Mouse (Mus musculus): ENCODE measurements around the gene Slc52a3. TPM values are rescaled to one million over a fixed set of nuclear protein-coding genes. Genes with fewer than 3 reads are reported as not detected.

The Slc52a3 gene
- polyA plus RNA-seq, 1 experiment: 1.4 TPM

GRCm38 (mm10) chr2:152029252-152030082 is 33.2 kb downstream of the Slc52a3 start:
- DNase-seq (ENCODE audit: low read depth): peak; percentile 98

DNA sequence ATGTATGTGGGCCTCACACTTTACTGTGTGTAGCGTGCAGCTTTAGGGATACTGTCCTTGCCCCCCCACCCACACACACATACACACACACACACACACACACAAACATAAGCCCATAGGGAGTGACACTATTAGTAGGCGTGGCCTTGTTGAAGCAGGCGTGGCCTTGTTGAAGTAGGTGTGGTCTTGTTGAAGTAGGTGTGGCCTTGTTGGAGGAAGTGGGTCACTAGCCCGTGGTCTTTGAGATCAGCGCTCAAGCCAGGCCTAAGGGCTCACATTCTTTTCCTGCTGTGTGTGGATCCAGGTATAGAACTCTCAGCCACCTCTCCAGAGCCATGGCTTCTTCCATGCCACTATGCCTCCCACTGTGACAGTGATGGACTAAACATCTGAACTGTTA is 34.7 kb downstream of the Slc52a3 start:
- no peak for DNase-seq (ENCODE audit: low read depth)
- no peak for TF ChIP-seq POLR2A (IDR thresholded peaks at IDR 0.05; ENCODE audit: borderline replicate concordance, extremely low read depth, insufficient read depth, insufficient read length, poor library complexity, severe bottlenecking)
- TF ChIP-seq CTCF (IDR thresholded peaks at IDR 0.05; ENCODE audit: borderline replicate concordance, extremely low read depth, insufficient read depth, insufficient read length): no peak

More at GRCm38 (mm10) chr2:152029252-152030082, 33.2 kb downstream of the Slc52a3 start:
- TF ChIP-seq POLR2A (IDR thresholded peaks at IDR 0.05; ENCODE audit: borderline replicate concordance, extremely low read depth, insufficient read depth, insufficient read length, poor library complexity, severe bottlenecking): peak; percentile 45; the same call in 1 of the 2 replicates
- TF ChIP-seq CTCF (IDR thresholded peaks at IDR 0.05; ENCODE audit: borderline replicate concordance, extremely low read depth, insufficient read depth, insufficient read length): peak; percentile 95

DNA sequence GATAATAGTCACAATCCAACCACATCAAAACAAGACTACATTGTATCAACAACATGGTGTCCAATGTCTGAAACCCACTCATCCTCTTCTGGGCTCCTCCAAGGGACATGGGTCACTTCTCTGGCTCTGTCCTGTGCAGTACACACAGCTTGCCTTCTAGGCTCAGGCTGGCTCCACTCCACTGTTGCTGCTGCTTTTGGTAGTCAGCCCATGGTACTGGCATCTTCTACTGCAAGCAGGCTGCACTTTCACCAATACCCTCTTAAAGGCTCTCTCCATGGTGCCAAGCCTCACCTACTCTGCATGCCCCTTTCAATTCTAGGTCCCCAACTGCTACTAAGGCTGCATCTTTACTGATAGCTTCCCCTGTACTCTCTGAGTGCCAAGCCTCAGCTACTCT is 43.8 kb downstream of the Slc52a3 start:
- DNase-seq (ENCODE audit: low read depth): no peak
- TF ChIP-seq POLR2A (IDR thresholded peaks at IDR 0.05; ENCODE audit: borderline replicate concordance, extremely low read depth, insufficient read depth, insufficient read length, poor library complexity, severe bottlenecking): no peak
- no peak for TF ChIP-seq CTCF (IDR thresholded peaks at IDR 0.05; ENCODE audit: borderline replicate concordance, extremely low read depth, insufficient read depth, insufficient read length)

DNA sequence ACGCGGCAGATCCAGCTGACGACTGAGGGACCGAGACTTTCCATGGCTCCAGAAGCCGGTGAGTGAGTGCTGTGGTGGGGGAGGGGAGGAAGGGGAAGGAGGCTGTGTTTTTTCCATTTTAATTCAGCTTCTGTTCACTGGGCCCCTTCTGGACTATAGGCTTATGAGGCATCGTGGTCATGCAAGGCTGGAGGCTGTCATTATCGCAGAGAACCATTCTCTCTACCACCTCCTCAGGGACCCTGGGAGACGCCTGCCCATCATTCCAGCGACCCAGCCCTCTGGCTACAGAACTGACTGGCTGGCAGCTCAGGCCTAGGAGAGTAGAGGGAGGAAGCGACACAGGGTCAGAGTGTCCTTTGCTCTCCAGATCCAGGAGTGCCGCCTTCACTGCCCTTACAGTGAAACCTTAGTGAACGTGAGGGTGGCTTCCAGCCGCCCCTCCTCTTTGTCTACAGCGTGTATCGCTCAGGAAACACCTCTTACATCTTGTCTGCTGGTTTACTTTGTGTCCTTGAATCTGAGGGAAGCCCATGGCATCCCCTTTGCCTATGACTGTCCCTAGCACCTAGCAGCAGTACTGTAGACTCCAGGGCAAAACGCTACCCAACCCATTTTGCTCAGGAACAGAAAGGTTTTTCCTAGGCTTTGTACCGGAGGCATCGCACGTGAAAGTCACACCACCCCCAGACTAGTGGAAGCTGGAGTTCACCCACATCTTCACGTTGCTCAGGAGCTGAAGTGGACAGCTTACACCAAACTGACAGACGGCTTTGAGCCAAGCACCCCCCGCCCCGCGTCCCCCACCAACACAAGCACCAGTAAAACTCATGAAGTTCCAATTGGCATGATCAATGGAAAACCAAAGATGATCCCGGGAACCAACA is 51.0 kb downstream of the Slc52a3 start:
- peak; percentile 83 for DNase-seq (ENCODE audit: low read depth)
- TF ChIP-seq CTCF (IDR thresholded peaks at IDR 0.05; ENCODE audit: borderline replicate concordance, extremely low read depth, insufficient read depth, insufficient read length) (no peak), POLR2A (IDR thresholded peaks at IDR 0.05; ENCODE audit: borderline replicate concordance, extremely low read depth, insufficient read depth, insufficient read length, poor library complexity, severe bottlenecking) (no peak)

DNA sequence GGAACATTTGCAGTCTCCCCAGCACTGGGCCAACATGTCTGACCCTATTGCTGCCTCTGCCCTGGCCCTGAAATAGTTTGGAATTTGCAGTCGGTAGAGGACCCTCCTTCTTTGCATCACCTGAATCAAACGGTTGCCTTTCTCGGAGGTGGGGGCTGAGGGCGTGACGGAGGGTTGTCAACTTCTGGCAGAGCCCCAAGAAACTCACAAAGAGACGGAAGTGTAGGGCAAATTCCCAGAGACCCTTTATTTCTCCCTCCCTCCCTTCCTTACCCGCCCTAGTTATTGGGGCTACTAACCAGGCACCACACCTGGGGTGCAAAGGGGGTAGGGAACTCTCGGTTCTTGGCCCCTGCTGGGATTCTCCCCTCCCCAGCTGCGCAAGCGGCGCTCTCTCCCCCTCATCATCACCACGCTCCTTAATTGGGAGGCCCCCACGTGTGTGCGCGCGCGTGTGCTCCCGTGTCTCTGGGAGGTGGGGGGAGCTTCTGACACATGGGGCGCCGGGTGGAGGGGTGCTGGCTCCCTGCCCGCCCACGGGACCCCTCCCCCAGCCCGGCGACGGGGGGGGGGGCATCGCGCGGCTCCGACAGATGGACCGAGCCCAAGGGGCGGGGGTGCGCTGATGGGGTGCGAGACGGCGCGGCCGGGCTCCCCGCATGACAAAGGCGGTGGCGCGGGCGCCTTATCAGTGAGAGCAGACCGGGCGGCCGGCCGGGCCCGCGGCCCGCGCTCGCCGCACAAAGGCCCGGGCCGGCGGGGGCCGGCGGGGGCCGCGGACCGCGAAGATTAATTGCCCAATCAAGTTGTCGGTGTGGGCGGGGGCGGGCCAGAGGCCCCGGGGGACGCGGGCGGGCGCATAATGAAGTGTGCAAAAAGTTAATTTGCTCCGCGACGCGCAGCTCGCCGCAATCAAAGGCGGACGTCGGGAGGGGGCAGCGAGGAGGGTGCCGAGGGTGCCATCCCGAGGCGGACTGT is 52.0 kb downstream of the Slc52a3 start:
- no peak for TF ChIP-seq POLR2A (IDR thresholded peaks at IDR 0.05; ENCODE audit: borderline replicate concordance, extremely low read depth, insufficient read depth, insufficient read length, poor library complexity, severe bottlenecking)
- TF ChIP-seq CTCF (IDR thresholded peaks at IDR 0.05; ENCODE audit: borderline replicate concordance, extremely low read depth, insufficient read depth, insufficient read length): no peak

DNA sequence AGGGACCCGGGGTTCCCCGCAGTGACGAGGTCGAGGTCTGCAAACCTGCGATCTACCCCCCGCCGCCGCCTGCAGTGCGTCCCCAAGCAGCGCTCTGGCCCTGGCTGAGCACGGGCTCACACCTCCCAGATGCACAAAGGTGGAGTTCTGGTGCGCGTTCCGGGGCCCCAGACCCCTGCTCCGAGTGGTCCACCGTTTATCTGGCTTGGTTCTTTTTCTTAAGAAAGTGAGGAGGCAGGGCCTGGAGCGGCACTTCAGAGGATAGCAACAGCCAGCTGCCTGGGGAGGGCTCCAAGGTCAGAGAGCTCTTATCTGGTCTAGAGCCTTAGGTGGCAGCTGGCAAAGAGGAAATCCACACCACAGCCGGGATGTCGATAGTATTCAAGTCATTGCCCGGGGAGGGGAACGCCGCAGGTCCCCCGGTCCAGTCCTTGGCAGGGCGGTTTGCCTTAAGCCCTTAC is 52.7 kb downstream of the Slc52a3 start:
- peak; percentile 72 for DNase-seq (ENCODE audit: low read depth)
- TF ChIP-seq POLR2A (IDR thresholded peaks at IDR 0.05; ENCODE audit: borderline replicate concordance, extremely low read depth, insufficient read depth, insufficient read length, poor library complexity, severe bottlenecking): no peak
- no peak for TF ChIP-seq CTCF (IDR thresholded peaks at IDR 0.05; ENCODE audit: borderline replicate concordance, extremely low read depth, insufficient read depth, insufficient read length)

More for the DNA sequence above, 52.0 kb downstream of the Slc52a3 start:
- peak; percentile 88 for DNase-seq (ENCODE audit: low read depth)

DNA sequence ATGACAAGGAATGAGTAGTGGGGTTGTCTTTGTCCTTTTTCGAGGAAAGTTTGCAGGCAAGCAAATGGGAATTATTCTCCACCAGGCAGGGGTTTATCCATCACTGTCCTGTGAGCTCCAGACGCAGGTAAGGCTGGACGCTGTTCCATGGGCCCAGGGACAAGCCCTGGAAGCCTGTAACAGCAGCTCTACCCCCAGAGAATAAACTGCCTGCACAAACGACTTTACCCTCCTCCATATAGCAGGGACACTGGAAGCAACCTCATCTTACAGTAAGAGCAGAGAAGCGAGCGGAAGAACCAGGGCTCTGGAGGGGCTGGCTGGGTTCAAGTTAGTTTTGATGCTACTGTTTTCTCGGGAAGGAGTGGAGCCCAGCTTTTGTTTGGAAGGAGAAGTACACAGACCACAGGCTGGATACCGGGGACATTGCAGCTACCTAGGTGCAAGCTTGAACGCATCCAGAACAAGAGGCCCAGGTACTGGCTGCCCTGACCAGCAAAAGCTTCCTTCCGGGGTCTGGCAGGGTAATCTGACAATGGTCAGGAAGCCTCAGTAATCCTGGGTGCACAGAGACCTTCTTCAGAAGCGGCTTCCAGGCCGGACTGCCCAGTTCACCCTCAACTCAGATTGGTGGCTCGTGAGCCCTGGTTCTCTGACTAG is 53.4 kb downstream of the Slc52a3 start:
- DNase-seq (ENCODE audit: low read depth): peak; percentile 54
- no peak for TF ChIP-seq POLR2A (IDR thresholded peaks at IDR 0.05; ENCODE audit: borderline replicate concordance, extremely low read depth, insufficient read depth, insufficient read length, poor library complexity, severe bottlenecking)
- TF ChIP-seq CTCF (IDR thresholded peaks at IDR 0.05; ENCODE audit: borderline replicate concordance, extremely low read depth, insufficient read depth, insufficient read length): no peak

DNA sequence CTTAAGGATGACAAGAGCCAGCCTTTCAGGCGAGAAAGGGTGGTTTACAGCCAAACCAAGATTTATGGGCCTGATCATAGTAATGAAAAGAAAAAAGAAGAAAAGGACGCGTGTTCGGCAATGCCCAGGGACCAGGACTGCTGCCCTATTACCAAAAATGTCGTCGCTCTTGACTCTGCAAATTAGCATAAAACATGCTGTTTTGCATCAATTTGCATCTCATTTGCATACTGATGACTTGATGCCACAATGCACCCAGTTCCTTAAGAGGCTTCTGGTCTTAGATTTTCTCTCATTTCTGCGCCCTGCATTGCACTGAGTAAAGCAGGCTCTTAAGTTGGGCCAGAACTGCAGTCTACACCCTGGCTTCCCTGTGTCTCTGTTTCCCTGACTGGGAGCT is 54.0 kb downstream of the Slc52a3 start:
- DNase-seq (ENCODE audit: low read depth): peak; percentile 95
- TF ChIP-seq CTCF (IDR thresholded peaks at IDR 0.05; ENCODE audit: borderline replicate concordance, extremely low read depth, insufficient read depth, insufficient read length): no peak
- 0 out of 2 replicates have a peak, but pooled peaks have one; percentile 17 for TF ChIP-seq POLR2A (IDR thresholded peaks at IDR 0.05; ENCODE audit: borderline replicate concordance, extremely low read depth, insufficient read depth, insufficient read length, poor library complexity, severe bottlenecking)

DNA sequence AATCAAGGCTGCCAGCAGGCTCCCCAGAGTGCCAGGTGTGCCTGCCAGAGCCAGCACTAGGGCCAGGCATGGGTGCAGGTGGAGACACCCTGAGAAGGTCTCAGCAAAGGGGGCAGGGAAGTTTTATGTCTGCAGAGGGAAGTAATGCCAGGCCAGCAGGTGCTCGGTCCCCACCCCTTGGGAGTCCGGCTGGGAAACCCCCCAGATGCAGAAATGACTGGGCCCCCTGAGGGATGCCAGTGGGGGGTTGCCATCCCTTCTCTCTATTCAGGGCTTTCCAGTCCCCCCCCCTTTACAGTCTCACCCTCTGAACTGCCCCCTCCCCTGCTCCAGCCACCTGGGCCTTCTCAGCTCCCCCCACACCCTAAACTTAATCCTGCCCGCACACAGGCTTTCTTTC is 55.7 kb downstream of the Slc52a3 start:
- TF ChIP-seq POLR2A (IDR thresholded peaks at IDR 0.05; ENCODE audit: borderline replicate concordance, extremely low read depth, insufficient read depth, insufficient read length, poor library complexity, severe bottlenecking) (no peak), CTCF (IDR thresholded peaks at IDR 0.05; ENCODE audit: borderline replicate concordance, extremely low read depth, insufficient read depth, insufficient read length) (no peak)
- DNase-seq (ENCODE audit: low read depth): no peak

- TF ChIP-seq CTCF (IDR thresholded peaks at IDR 0.05; ENCODE audit: borderline replicate concordance, extremely low read depth, insufficient read depth, insufficient read length) (no peak), POLR2A (IDR thresholded peaks at IDR 0.05; ENCODE audit: borderline replicate concordance, extremely low read depth, insufficient read depth, insufficient read length, poor library complexity, severe bottlenecking) (no peak)
- peak; percentile 42 for DNase-seq (ENCODE audit: low read depth)
Observed at GRCm38 (mm10) chr2:152055406-152055805, 59.1 kb downstream of the Slc52a3 start.

Data from brain, embryonic 14.5 days (tissue).